Mouse (Mus musculus): ENCODE data around the gene Pde11a.

- TF ChIP-seq CTCF (IDR thresholded peaks at IDR 0.05; ENCODE audit: control insufficient read depth, insufficient read depth, low read length) (no peak), POLR2A (IDR thresholded peaks at IDR 0.05; ENCODE audit: borderline replicate concordance, control insufficient read depth, low read depth, low read length) (no peak)
Observed at GRCm38 (mm10) chr2:76049529-76049928, 289.0 kb downstream of the Pde11a start.

Measured in bone marrow, adult 2 months (tissue).